Mouse (Mus musculus) liver, postnatal 0 days (tissue): ENCODE results near the gene Gm13762. TPM values are rescaled to one million over a fixed set of nuclear protein-coding genes. Genes with fewer than 3 reads are reported as not detected.
"Not testable (repeated sequence)": the region's sequence is repeated elsewhere in the genome, so short reads cannot be mapped to it uniquely, and the experiment has no call there.

Experiments
- ATAC-seq: fragments of 200-750 bp; cut with Nextera tagmentation; 2 replicates; pipeline ENCODE4 v1.8.0; 2017; ENCODE audit warnings: mild to moderate bottlenecking, moderate library complexity
- DNase-seq: peaks from one replicate; pipeline ENCODE4 v3.0.0-alpha.2; 2016
- H3K27ac ChIP-seq: fragments of 300-500 bp; sonication (generic); 2 replicates; pipeline ENCODE4 v1.5.1; 2014; ENCODE audit warnings: antibody characterized with exemption, moderate library complexity, mild to moderate bottlenecking, low read depth
- H3K27me3 ChIP-seq: fragments of 300-500 bp; sonication (generic); 2 replicates; pipeline ENCODE4 v1.6.1; 2014; ENCODE audit warnings: low read length, control low read depth, mixed read lengths; ENCODE audit not compliant: insufficient read depth
- H3K36me3 ChIP-seq: fragments of 300-500 bp; sonication (generic); replicated peaks from 2 replicates; pipeline ENCODE4 v1.6.1; 2014; ENCODE audit warnings: mild to moderate bottlenecking, control low read depth, low read length, moderate library complexity, mixed read lengths; ENCODE audit not compliant: insufficient read depth
- H3K4me1 ChIP-seq: fragments of 300-500 bp; sonication (generic); 2 replicates; pipeline ENCODE4 v1.6.1; 2014; ENCODE audit warnings: antibody characterized with exemption, mild to moderate bottlenecking, control low read depth; ENCODE audit not compliant: insufficient read depth
- H3K4me2 ChIP-seq: fragments of 300-500 bp; sonication (generic); 2 replicates; pipeline ENCODE4 v1.6.1; 2014; ENCODE audit warnings: low read depth, mild to moderate bottlenecking, low read length, moderate library complexity, mixed read lengths
- H3K4me3 ChIP-seq: fragments of 300-500 bp; sonication (generic); 2 replicates; pipeline ENCODE4 v1.5.1; 2014; ENCODE audit warnings: low read depth, low read length
- H3K9ac ChIP-seq: fragments of 300-500 bp; sonication (generic); replicated peaks from 2 replicates; pipeline ENCODE4 v1.6.1; 2014; ENCODE audit warnings: mild to moderate bottlenecking, moderate library complexity
- H3K9me3 ChIP-seq: fragments of 300-500 bp; sonication (generic); 2 replicates; pipeline ENCODE4 v1.6.1; 2016; ENCODE audit warnings: mild to moderate bottlenecking, control low read depth, low read length, mixed read lengths
- CTCF ChIP-seq: sonication (generic); IDR thresholded peaks from 2 replicates; pipeline ENCODE4 v1.5.1; 2016; ENCODE audit warnings: antibody characterized with exemption, low read depth
- EP300 ChIP-seq: IDR thresholded peaks from 2 replicates; pipeline ENCODE4 v1.6.1; 2016; ENCODE audit warnings: antibody characterized with exemption, low read depth, mild to moderate bottlenecking
- WGBS: fragments of 180-500 bp; shearing (Covaris S2); extraction: QIAGEN DNeasy Blood & Tissue Kit; methylation state at CpG from one replicate; pipeline ENCODE4 v1.1.7; 2014; ENCODE audit not compliant: insufficient replicate concordance; 5-methylcytosine and 5-hydroxymethylcytosine counted together
- polyA plus RNA-seq: library from polyadenylated mRNA; unstranded; fragments of >200 nt; fragmentation: Nextera tagmentation; extraction: Ambion mirVana; gene quantifications from 2 replicates; pipeline ENCODE4 v1.2.1, GENCODE M21; 2015

The Gm13762 gene
- polyA plus RNA-seq = not detected in 2 replicates

- ATAC-seq (no peak), DNase-seq (no peak)
- WGBS = 67% methylated on average over 1 of the region's 1 CpGs
- Histone ChIP-seq H3K36me3 (no peaks in the 10 kb centered on the region), H3K9me3 (no peaks in the 10 kb centered on the region), H3K27ac (no peak within 1 kb of the TSS), H3K27me3 (no peaks in the 10 kb centered on the region), H3K9ac (no peak within 1 kb of the TSS), H3K4me1 (no peaks in the 10 kb centered on the region), H3K4me2 (no peak within 1 kb of the TSS), H3K4me3 (no peak within 1 kb of the TSS)
- TF ChIP-seq CTCF (no peak), EP300 (no peak)
These were observed at the start of gene Gm13762 for GRCm38 (mm10) chr2:88980181-88980580. Gm13762 (minus strand) TSS chr2:88980281.

GRCm38 (mm10) chr2:89021436-89021835 is 41.4 kb upstream of the Gm13762 start:
- DNase-seq, H3K27ac ChIP-seq: not testable (repeated sequence)

GRCm38 (mm10) chr2:89018240-89018639 is 38.2 kb upstream of the Gm13762 start, which contains the start of gene Olfr1216:
Olfr1216 (minus strand) TSS chr2:89018340.
- H3K27me3 ChIP-seq = no peaks in the 10 kb centered on the region
- no peak within 1 kb of the TSS for H3K4me3 ChIP-seq
- H3K4me2 ChIP-seq = no peak within 1 kb of the TSS
- H3K9me3 ChIP-seq = no peaks in the 10 kb centered on the region
- DNase-seq (no peak), ATAC-seq (no peak)
- H3K9ac ChIP-seq = no peak within 1 kb of the TSS
- H3K36me3 ChIP-seq = no peaks in the 10 kb centered on the region
- TF ChIP-seq CTCF = no peak
- TF ChIP-seq EP300 = no peak
- H3K27ac ChIP-seq = no peak within 1 kb of the TSS
- 68% methylated on average over 1 of the region's 1 CpGs for WGBS
- H3K4me1 ChIP-seq = no peaks in the 10 kb centered on the region

More at GRCm38 (mm10) chr2:89021436-89021835, 41.4 kb upstream of the Gm13762 start:
- H3K4me2 ChIP-seq, H3K4me3 ChIP-seq, H3K4me1 ChIP-seq, H3K36me3 ChIP-seq, H3K27me3 ChIP-seq, H3K9me3 ChIP-seq, H3K9ac ChIP-seq, ATAC-seq: not testable (repeated sequence)
- whole genome bisulfite sequencing = 59% methylated on average over 3 of the region's 3 CpGs

- Histone ChIP-seq H3K36me3 (no peaks in the 10 kb centered on the region), H3K9me3 (no peaks in the 10 kb centered on the region), H3K27me3 (no peaks in the 10 kb centered on the region), H3K4me1 (no peaks in the 10 kb centered on the region), H3K4me2 (no peak within 1 kb of the TSS), H3K27ac (no peak within 1 kb of the TSS), H3K4me3 (no peak within 1 kb of the TSS), H3K9ac (no peak within 1 kb of the TSS)
- no peak for TF ChIP-seq CTCF
- no peak for TF ChIP-seq EP300
- WGBS = 54% methylated on average over 2 of the region's 2 CpGs
- ATAC-seq (no peak), DNase-seq (no peak)
These were observed 26.8 kb upstream of the Gm13762 start, which contains the start of gene Olfr1215 for GRCm38 (mm10) chr2:89006873-89007272. Olfr1215 (minus strand) TSS chr2:89006973.

GRCm38 (mm10) chr2:88992553-88992952 is 12.5 kb upstream of the Gm13762 start, which contains the start of gene Olfr1214:
Olfr1214 (minus strand) TSS chr2:88992653.
- H3K4me2 ChIP-seq = no peak within 1 kb of the TSS
- no peak within 1 kb of the TSS for H3K9ac ChIP-seq
- WGBS = 69% methylated on average over 1 of the region's 1 CpGs
- H3K36me3 ChIP-seq = no peaks in the 10 kb centered on the region
- H3K4me1 ChIP-seq = no peaks in the 10 kb centered on the region
- no peaks in the 10 kb centered on the region for H3K27me3 ChIP-seq
- no peak within 1 kb of the TSS for H3K4me3 ChIP-seq
- no peak within 1 kb of the TSS for H3K27ac ChIP-seq
- DNase-seq = no peak
- no peaks in the 10 kb centered on the region for H3K9me3 ChIP-seq
- ATAC-seq = no peak
- TF ChIP-seq CTCF = no peak
- TF ChIP-seq EP300 = no peak

- H3K27me3 ChIP-seq = no peaks in the 10 kb centered on the region
These were observed 26.4 kb downstream of the Gm13762 start, which contains the start of gene Olfr1212 for GRCm38 (mm10) chr2:88953669-88954068. Olfr1212 (plus strand) TSS chr2:88953969.

GRCm38 (mm10) chr2:88938011-88938410 is 42.1 kb downstream of the Gm13762 start, which contains the start of gene Olfr1211:
Olfr1211 (minus strand) TSS chr2:88938111.
- no peaks in the 10 kb centered on the region for H3K4me1 ChIP-seq
- H3K36me3 ChIP-seq = no peaks in the 10 kb centered on the region
- no peak within 1 kb of the TSS for H3K4me3 ChIP-seq
- TF ChIP-seq CTCF = no peak
- TF ChIP-seq EP300 = no peak
- ATAC-seq (no peak), DNase-seq (no peak)
- 86% methylated on average over 1 of the region's 1 CpGs for WGBS
- no peak within 1 kb of the TSS for H3K9ac ChIP-seq
- H3K27ac ChIP-seq = no peak within 1 kb of the TSS
- no peaks in the 10 kb centered on the region for H3K9me3 ChIP-seq
- no peaks in the 10 kb centered on the region for H3K27me3 ChIP-seq
- H3K4me2 ChIP-seq = no peak within 1 kb of the TSS

More at GRCm38 (mm10) chr2:88953669-88954068, 26.4 kb downstream of the Gm13762 start, which contains the start of gene Olfr1212:
- Histone ChIP-seq H3K9me3 (no peaks in the 10 kb centered on the region), H3K27ac (no peak within 1 kb of the TSS), H3K4me3 (no peak within 1 kb of the TSS), H3K9ac (no peak within 1 kb of the TSS), H3K36me3 (no peaks in the 10 kb centered on the region), H3K4me1 (no peaks in the 10 kb centered on the region), H3K4me2 (no peak within 1 kb of the TSS)
- ATAC-seq (no peak), DNase-seq (no peak)
- TF ChIP-seq CTCF = no peak
- TF ChIP-seq EP300 = no peak

Other genes with a start within 250 kb of the Gm13762 start
- not detected in 2 replicates for gene Olfr1197, start 247.9 kb downstream of the Gm13762 start, polyA plus RNA-seq
- gene Olfr1198, start 228.9 kb downstream of the Gm13762 start, polyA plus RNA-seq = not detected in 2 replicates
- gene Olfr1199, start 219.8 kb downstream of the Gm13762 start, polyA plus RNA-seq = not detected in 2 replicates
- gene Olfr1200, start 209.8 kb downstream of the Gm13762 start, polyA plus RNA-seq = not detected in 2 replicates
- not detected in 2 replicates for gene Olfr1201, start 187.2 kb downstream of the Gm13762 start, polyA plus RNA-seq
- not detected in 2 replicates for gene Olfr1202, start 165.8 kb downstream of the Gm13762 start, polyA plus RNA-seq
- gene Olfr1205, start 150.5 kb downstream of the Gm13762 start, polyA plus RNA-seq = not detected in 2 replicates
- gene Olfr1204, start 131.0 kb downstream of the Gm13762 start, polyA plus RNA-seq = not detected in 2 replicates
- not detected in 2 replicates for gene Olfr1206, start 117.0 kb downstream of the Gm13762 start, polyA plus RNA-seq
- not detected in 2 replicates for gene Olfr1208, start 78.0 kb downstream of the Gm13762 start, polyA plus RNA-seq
- not detected in 2 replicates for gene Olfr1209, start 65.1 kb downstream of the Gm13762 start, polyA plus RNA-seq
- gene Olfr1211, start 42.2 kb downstream of the Gm13762 start, polyA plus RNA-seq = not detected in 2 replicates
- gene Olfr1212, start 26.3 kb downstream of the Gm13762 start, polyA plus RNA-seq = not detected in 2 replicates
- not detected in 2 replicates for gene Olfr1214, start 12.4 kb upstream of the Gm13762 start, polyA plus RNA-seq
- not detected in 2 replicates for gene Olfr1215, start 26.7 kb upstream of the Gm13762 start, polyA plus RNA-seq
- gene Olfr1216, start 38.1 kb upstream of the Gm13762 start, polyA plus RNA-seq = not detected in 2 replicates
- gene Olfr1217, start 51.8 kb upstream of the Gm13762 start, polyA plus RNA-seq = not detected in 2 replicates
- gene Olfr1218, start 80.9 kb upstream of the Gm13762 start, polyA plus RNA-seq = not detected in 2 replicates
- gene Olfr1219, start 103.2 kb upstream of the Gm13762 start, polyA plus RNA-seq = not detected in 2 replicates
- gene Olfr1220, start 126.6 kb upstream of the Gm13762 start, polyA plus RNA-seq = not detected in 2 replicates
- gene Olfr1221, start 137.0 kb upstream of the Gm13762 start, polyA plus RNA-seq = not detected in 2 replicates
- not detected in 2 replicates for gene Olfr1222, start 152.8 kb upstream of the Gm13762 start, polyA plus RNA-seq
- gene Olfr1223, start 171.3 kb upstream of the Gm13762 start, polyA plus RNA-seq = not detected in 2 replicates
- not detected in 2 replicates for gene Olfr1224-ps1, start 183.8 kb upstream of the Gm13762 start, polyA plus RNA-seq
- not detected in 2 replicates for gene Olfr1225, start 194.4 kb upstream of the Gm13762 start, polyA plus RNA-seq
- not detected in 2 replicates for gene Olfr1226, start 219.8 kb upstream of the Gm13762 start, polyA plus RNA-seq